Mouse (Mus musculus) urinary bladder, postnatal 14 days (tissue): Measurements from ENCODE around the gene Tfip11.

Source experiments
- DNase-seq: peaks from one replicate; pipeline ENCODE4 v3.0.0; 2021; ENCODE audit warnings: low spot score

The Tfip11 gene

DNA sequence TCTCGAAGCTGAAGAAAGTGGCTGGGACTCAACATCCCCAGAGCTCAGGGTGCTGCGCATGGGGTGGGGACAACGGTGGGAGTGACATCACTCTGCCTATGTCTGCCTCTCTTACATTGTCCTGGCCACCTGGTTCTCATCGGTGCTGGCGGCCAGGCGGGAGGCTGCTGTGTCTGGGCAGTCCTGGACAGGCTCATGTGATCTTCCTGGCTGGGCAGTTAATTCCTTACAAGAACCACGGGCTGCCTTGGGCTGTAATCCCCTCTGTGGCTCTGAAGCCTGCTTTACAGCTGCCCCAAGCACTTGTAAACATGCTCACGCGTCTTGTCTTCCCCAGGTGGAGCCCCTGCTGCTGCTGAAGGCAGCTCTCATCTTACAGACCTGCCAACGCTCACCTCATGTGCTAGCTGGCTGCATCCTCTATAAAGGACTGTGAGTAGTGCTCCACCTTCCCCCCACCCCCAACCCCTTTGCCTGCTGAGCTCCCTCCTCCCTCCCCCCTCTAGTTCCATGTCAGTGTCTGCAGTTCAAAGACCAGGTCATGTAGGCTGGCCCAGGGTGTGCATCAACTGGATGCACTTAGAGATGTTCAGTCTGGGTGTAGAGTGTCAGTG is 38.1 kb downstream of the Tfip11 start:
- DNase-seq = no peak

DNA sequence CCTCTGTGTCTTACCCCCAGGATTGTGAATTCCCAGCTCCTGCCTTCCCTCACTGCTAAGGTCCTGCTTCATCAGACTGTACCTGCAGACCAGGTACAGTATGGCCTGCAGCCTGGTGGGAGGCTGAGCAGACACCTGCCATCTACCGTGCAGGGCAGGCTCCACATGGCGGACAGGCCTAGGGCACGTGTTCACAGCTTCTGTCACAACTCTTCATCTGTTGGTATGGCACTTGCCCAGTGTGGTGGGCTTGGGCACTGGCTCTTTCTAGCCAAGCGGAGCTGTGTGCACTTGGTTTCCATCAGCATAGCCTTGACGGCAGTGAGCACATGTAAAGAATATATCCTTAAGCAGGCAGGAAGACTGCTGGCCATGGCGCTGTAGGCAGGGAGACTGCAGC is 40.7 kb downstream of the Tfip11 start:
- no peak for DNase-seq

DNA sequence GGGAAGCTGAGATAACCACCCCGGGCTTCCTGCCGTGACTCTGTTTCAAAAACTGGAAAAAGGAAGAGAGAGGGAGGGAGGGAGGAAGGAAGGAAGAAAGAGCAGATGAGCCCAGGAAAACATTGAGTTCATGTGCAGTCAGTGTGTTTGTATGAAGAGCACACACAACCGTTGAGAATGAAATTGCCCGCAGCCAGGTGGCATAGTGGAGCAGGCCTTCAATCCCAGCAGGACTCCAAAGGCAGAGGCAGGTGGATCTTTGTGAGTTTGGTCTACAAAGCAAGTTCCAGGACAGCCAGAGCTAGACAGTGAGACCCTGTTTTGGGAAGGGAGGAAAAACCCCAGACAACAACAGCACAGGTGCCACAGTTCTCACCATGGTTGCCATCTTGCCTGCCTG is 41.2 kb downstream of the Tfip11 start:
- no peak for DNase-seq

GRCm38 (mm10) chr5:112367929-112368328 is 41.8 kb downstream of the Tfip11 start:
- no peak for DNase-seq

GRCm38 (mm10) chr5:112368666-112369065 is 42.5 kb downstream of the Tfip11 start:
- DNase-seq = no peak

- no peak for DNase-seq
Observed at GRCm38 (mm10) chr5:112369326-112369725, 43.2 kb downstream of the Tfip11 start.

DNA sequence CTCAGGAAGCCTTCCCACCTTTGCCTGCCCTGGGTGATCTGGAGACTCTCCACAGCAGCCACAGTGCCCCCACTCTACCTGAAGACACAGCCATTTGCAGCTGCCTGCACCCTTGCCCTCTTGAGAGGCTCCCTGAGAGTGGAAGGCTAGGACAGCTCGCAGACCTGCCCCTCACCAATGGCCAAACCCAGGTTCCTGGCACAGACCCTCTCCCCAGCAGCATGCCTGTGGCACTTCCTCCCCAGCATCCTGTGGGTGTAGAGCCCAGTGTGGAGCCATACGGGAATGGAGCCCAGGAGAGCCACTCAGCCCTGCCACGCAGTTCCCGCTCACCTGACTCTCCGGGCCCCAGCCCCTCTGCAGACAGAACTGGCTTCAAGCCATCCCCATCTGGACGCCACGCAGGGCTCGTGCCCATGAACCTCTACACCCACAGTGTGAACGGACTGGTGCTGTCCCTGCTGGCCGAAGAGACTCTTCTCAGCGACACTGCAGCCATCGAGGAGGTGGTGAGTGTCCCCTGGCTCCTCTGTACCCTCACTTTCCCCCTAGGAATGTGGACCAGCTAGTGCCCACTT is 44.2 kb downstream of the Tfip11 start:
- no peak for DNase-seq

GRCm38 (mm10) chr5:112371933-112372332 is 45.8 kb downstream of the Tfip11 start:
- no peak for DNase-seq

GRCm38 (mm10) chr5:112376111-112376510 is 50.0 kb downstream of the Tfip11 start:
- no peak for DNase-seq

DNA sequence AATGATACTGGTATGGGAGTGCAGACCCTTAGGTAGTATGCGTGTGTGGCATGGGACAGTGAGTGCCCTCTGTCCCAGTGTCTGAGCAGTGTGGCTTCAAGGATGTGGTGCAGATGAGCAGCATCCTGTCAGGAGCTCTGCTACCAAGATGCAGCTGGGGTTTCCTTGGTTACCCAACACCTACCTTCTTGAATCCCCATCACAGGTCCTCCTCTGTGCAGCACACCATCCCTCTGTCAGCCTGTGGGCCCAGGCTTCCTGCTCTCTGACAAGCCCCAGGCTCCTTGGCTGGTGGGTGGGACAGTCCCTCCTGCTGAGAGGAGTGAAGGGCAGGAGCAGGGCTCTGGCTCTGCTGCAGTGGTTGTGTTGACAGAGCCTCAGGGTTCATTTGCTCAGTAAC is 51.2 kb downstream of the Tfip11 start:
- no peak for DNase-seq

GRCm38 (mm10) chr5:112378716-112379115 is 52.6 kb downstream of the Tfip11 start:
- no peak for DNase-seq

GRCm38 (mm10) chr5:112381154-112381553 is 55.0 kb downstream of the Tfip11 start:
- DNase-seq = no peak

GRCm38 (mm10) chr5:112382042-112382441 is 55.9 kb downstream of the Tfip11 start:
- DNase-seq = no peak

- peak; percentile 31 for DNase-seq
Observed at GRCm38 (mm10) chr5:112382641-112383330, 56.6 kb downstream of the Tfip11 start.

DNA sequence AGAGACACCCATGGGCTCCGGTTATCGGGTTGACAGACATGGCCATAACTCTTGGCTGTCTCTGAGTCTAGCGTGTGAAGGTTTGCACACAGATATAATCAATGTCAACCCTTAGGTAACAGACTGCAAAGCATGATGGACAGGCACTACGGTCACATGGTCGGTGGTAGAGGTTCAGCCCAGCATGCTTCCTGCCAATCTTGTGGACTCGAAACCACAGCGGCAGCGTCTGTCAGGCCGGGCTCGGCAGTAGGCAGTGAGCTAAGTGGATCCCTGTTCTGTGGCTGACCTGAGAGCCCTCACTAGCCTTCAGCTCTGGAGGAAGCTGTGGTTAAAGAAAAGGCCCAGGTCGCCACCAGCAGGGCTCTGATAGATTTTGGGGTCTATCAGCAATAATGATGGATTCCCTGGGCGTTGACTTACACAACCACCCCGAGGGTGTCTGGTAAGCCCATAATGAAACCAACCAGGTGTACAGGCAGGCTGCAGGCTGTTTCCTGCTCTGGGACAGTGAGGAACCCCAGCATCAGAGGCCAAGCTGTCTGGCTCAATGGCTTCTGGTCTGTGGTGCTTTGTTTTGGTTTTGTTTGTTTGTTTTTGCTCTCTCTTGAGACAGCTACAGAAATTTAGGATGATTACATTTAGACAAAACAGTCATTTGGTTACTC is 58.8 kb downstream of the Tfip11 start:
- no peak for DNase-seq

DNA sequence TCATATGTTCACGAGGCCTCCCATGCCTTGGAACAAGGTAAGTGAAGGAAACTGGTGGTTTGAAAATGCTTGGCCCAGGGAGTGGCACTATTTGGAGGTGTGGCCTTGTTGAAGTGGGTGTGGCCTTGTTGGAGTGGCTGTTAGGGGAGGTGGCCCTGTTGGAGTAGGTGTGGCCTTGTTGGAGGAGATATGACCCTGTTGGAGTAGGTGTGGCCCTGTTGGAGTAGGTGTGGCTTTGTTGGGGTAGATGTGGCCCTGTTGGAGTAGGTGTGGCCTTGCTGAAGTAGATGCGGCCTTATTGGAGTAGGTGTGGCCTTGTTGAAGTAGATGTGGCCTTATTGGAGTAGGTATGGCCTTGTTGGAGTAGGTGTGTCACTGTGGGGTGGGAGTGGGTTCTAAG is 59.8 kb downstream of the Tfip11 start:
- no peak for DNase-seq
